Mouse (Mus musculus) spleen, adult 18-20 months (tissue): ENCODE measurements at regions not wholly inside any gene's neighbourhood (a gene's known extent, or its start where the extent isn't known, plus 50 kb on each side); places are given as distances from the start of the nearest gene placed in this dataset.

ENCODE experiments used
- DNase-seq, 2 experiments: peaks; one replicate each; pipeline ENCODE4 v3.0.0; 2022; ENCODE audit warnings: mixed read lengths in 2 of 2

- no peak for DNase-seq
Observed at GRCm38 (mm10) chr15:36884671-36885365, 122.8 kb downstream of the Zfp706 start.

GRCm38 (mm10) chr15:36884074-36884473 lies 123.5 kb downstream of the Zfp706 start:
- no peak for DNase-seq

GRCm38 (mm10) chr15:36883156-36883555 lies 124.4 kb downstream of the Zfp706 start:
- no peak for DNase-seq

- DNase-seq = no peak
Observed at GRCm38 (mm10) chr15:36881576-36881975, 126.0 kb downstream of the Zfp706 start.

GRCm38 (mm10) chr15:36880602-36881001 lies 127.0 kb downstream of the Zfp706 start:
- DNase-seq = no peak

GRCm38 (mm10) chr15:36879587-36879986 lies 128.0 kb downstream of the Zfp706 start:
- no peak for DNase-seq

GRCm38 (mm10) chr15:36878960-36879359 lies 128.6 kb downstream of the Zfp706 start:
- no peak for DNase-seq

- DNase-seq = no peak
Observed at GRCm38 (mm10) chr15:36878276-36878675, 129.3 kb downstream of the Zfp706 start.

GRCm38 (mm10) chr15:36877501-36877900 lies 130.1 kb downstream of the Zfp706 start:
- DNase-seq = no peak

GRCm38 (mm10) chr15:36875980-36876778 lies 131.4 kb downstream of the Zfp706 start:
- DNase-seq = no peak

GRCm38 (mm10) chr15:36874555-36874954 lies 133.0 kb downstream of the Zfp706 start:
- no peak for DNase-seq

GRCm38 (mm10) chr15:36873884-36874243 lies 133.7 kb downstream of the Zfp706 start:
- no peak for DNase-seq

GRCm38 (mm10) chr15:36873058-36873883 lies 134.3 kb downstream of the Zfp706 start:
- DNase-seq = no peak

- no peak for DNase-seq
Observed at GRCm38 (mm10) chr15:36872566-36872965, 135.0 kb downstream of the Zfp706 start.

GRCm38 (mm10) chr15:36870717-36871116 lies 136.9 kb downstream of the Zfp706 start:
- DNase-seq = no peak

- DNase-seq = no peak
Observed at GRCm38 (mm10) chr15:36870094-36870493, 137.5 kb downstream of the Zfp706 start.

GRCm38 (mm10) chr15:36866088-36866487 lies 141.5 kb downstream of the Zfp706 start:
- no peak for DNase-seq

- DNase-seq = no peak
Observed at GRCm38 (mm10) chr15:36865332-36865731, 142.2 kb downstream of the Zfp706 start.

- DNase-seq = no peak
Observed at GRCm38 (mm10) chr15:36864046-36864445, 143.5 kb downstream of the Zfp706 start.

GRCm38 (mm10) chr15:36858711-36859110 lies 148.9 kb downstream of the Zfp706 start:
- DNase-seq = no peak

- no peak for DNase-seq
Observed at GRCm38 (mm10) chr15:36857622-36858021, 150.0 kb downstream of the Zfp706 start.

GRCm38 (mm10) chr15:36855550-36856131 lies 151.9 kb downstream of the Zfp706 start:
- DNase-seq = no peak

- no peak for DNase-seq
Observed at GRCm38 (mm10) chr15:36854900-36855321, 152.7 kb downstream of the Zfp706 start.
